Comparison of ENCODE assay signal across 8 mouse cellular contexts in genomic region chr11:109995013-109995412, GRCm38 (mm10). TPM values are rescaled to one million over a fixed set of nuclear protein-coding genes. Genes with fewer than 3 reads are reported as not detected.
A peak's percentile ranks its signal among the peaks of the same experiment; 100 is the strongest.
DNase-seq lines count a peak whose midpoint lies in the region; ATAC-seq lines count a peak whose summit lies in the region.

No protein-coding gene starts in this region.

- no peaks in the 10 kb centered on the region for H3K36me3 ChIP-seq in intestine, embryonic 14.5 days (ENCODE audit: control insufficient read depth, insufficient read depth, low read length)
- no peaks in the 10 kb centered on the region for H3K36me3 ChIP-seq in limb, embryonic 13.5 days
- H3K36me3 ChIP-seq in midbrain, embryonic 16.5 days (ENCODE audit: control insufficient read depth, insufficient read depth, low read length) = no peaks in the 10 kb centered on the region

- peak overlapping the region; percentile 82 for H3K4me2 ChIP-seq in intestine, embryonic 14.5 days (ENCODE audit: low read length)
- H3K4me2 ChIP-seq in limb, embryonic 13.5 days (replicated peaks) = peak overlapping the region; percentile 71
- peak overlapping the region; percentile 81 for H3K4me2 ChIP-seq in midbrain, embryonic 16.5 days (ENCODE audit: low read length)

- DNase-seq in R1 (ENCODE audit: low read depth, low spot score) = peak; percentile 20
- DNase-seq in cerebellum, postnatal 10 days = peak; percentile 10 to 36
- peak; percentile 12 for DNase-seq in gonadal fat pad, adult 2 months (ENCODE audit: low read depth)
- peak; percentile 52 for DNase-seq in intestine, embryonic 14.5 days (ENCODE audit: low spot score)
- DNase-seq in natural killer cell, adult 2 months (ENCODE audit: low spot score in 2 of 2) = no peak
- no peak for DNase-seq in B cell, adult 2 months

- H3K4me3 ChIP-seq in intestine, embryonic 14.5 days (ENCODE audit: low read depth, low read length) = peak overlapping the region; percentile 53
- H3K4me3 ChIP-seq in limb, embryonic 13.5 days = peak overlapping the region; percentile 46
- peak overlapping the region; percentile 54 for H3K4me3 ChIP-seq in midbrain, embryonic 16.5 days (ENCODE audit: low read depth, low read length)

- H3K27ac ChIP-seq in intestine, embryonic 14.5 days (ENCODE audit: low read depth) = no peak overlapping the region
- H3K27ac ChIP-seq in limb, embryonic 13.5 days = 0 out of 2 replicates have a peak overlapping the region, but pooled peaks have one; percentile 39
- H3K27ac ChIP-seq in midbrain, embryonic 16.5 days (ENCODE audit: low read length) = peak overlapping the region; percentile 37; the same call in 1 of the 2 replicates

- no peaks in the 10 kb centered on the region for H3K9me3 ChIP-seq in intestine, embryonic 14.5 days (ENCODE audit: control insufficient read depth, low read length)
- no peaks in the 10 kb centered on the region for H3K9me3 ChIP-seq in limb, embryonic 13.5 days
- H3K9me3 ChIP-seq in midbrain, embryonic 16.5 days (replicated peaks; ENCODE audit: control insufficient read depth, low read length, poor library complexity, severe bottlenecking) = no peaks in the 10 kb centered on the region

- ATAC-seq in intestine, embryonic 14.5 days (replicated peaks; ENCODE audit: low FRiP score, low TSS enrichment, low read depth) = peak; percentile 59
- ATAC-seq in limb, embryonic 13.5 days (ENCODE audit: low FRiP score, low read depth) = peak; percentile 58; the same call in 1 of the 2 replicates
- ATAC-seq in midbrain, embryonic 16.5 days = peak; percentile 60; the same call in 1 of the 2 replicates

- H3K27me3 ChIP-seq in intestine, embryonic 14.5 days (replicated peaks; ENCODE audit: control insufficient read depth, insufficient read depth, low read length) = no peaks in the 10 kb centered on the region
- H3K27me3 ChIP-seq in limb, embryonic 13.5 days = no peaks in the 10 kb centered on the region
- H3K27me3 ChIP-seq in midbrain, embryonic 16.5 days (ENCODE audit: control insufficient read depth, insufficient read depth, low read depth, low read length) = no peaks in the 10 kb centered on the region

- no peak overlapping the region for H3K9ac ChIP-seq in intestine, embryonic 14.5 days (ENCODE audit: low read length)
- H3K9ac ChIP-seq in limb, embryonic 13.5 days = no peak overlapping the region
- H3K9ac ChIP-seq in midbrain, embryonic 16.5 days (ENCODE audit: low read depth, low read length) = peak overlapping the region; percentile 48

- WGBS in intestine, embryonic 14.5 days = 1% methylated on average over 3 of the region's 3 CpGs
- 0% methylated on average over 3 of the region's 3 CpGs for WGBS in limb, embryonic 13.5 days
- WGBS in midbrain, embryonic 16.5 days = 7% methylated on average over 3 of the region's 3 CpGs

- H3K4me1 ChIP-seq in intestine, embryonic 14.5 days (replicated peaks; ENCODE audit: control insufficient read depth, insufficient read depth, low read length) = 0 out of 2 replicates have a peak, but pooled peaks cover 12% of the 10 kb centered on the region
- H3K4me1 ChIP-seq in limb, embryonic 13.5 days = peaks cover 13% of the 10 kb centered on the region
- peaks cover 8% of the 10 kb centered on the region for H3K4me1 ChIP-seq in midbrain, embryonic 16.5 days (ENCODE audit: control insufficient read depth, insufficient read depth, low read length)

RNA-seq across cellular contexts. Expression of gene Abca8b, which starts 0.6 kb away (rescaled TPM):
- 2.4 and 2.5 TPM in 2 replicates for polyA plus RNA-seq in gonadal fat pad, adult 2 months (2012; rRNA removed)
- 0.66 and 0.92 TPM in 2 replicates for polyA plus RNA-seq in intestine, embryonic 14.5 days (2014; fragmentation: Nextera tagmentation; extraction: Ambion mirVana)
- polyA plus RNA-seq in limb, embryonic 13.5 days (2015; fragmentation: Nextera tagmentation; extraction: Ambion mirVana) = 2.0 and 2.3 TPM in 2 replicates
- 2.1 and 2.2 TPM in 2 replicates for polyA plus RNA-seq in midbrain, embryonic 16.5 days (2015; fragmentation: Nextera tagmentation; extraction: Ambion mirVana)

Comparison
In these comparisons a context has a peak if more than half of its experiments do, and no peak if none do; other contexts are left out.
1. DNase-seq: peak in R1 (single experiment), cerebellum, postnatal 10 days (2 of 2), gonadal fat pad, adult 2 months (single experiment) and intestine, embryonic 14.5 days (single experiment); none in natural killer cell, adult 2 months (0 of 2) and B cell, adult 2 months (0 of 2).
2. Peak in every context shown above with its lines, with median percentiles within 50 percentile points of each other: ATAC-seq, H3K4me2 ChIP-seq and H3K4me3 ChIP-seq.